Mouse (Mus musculus) MEL (cell line): ENCODE data around the gene Hes2. TPM values are rescaled to one million over a fixed set of nuclear protein-coding genes. Genes with fewer than 3 reads are reported as not detected.

Experiments used
- DNase-seq: peaks from one replicate; pipeline ENCODE4 v3.0.0; 2011; ENCODE audit warnings: low read depth, low spot score
- H3K27ac ChIP-seq: 2 replicates; pipeline ENCODE4 v1.5.1; 2012; ENCODE audit warnings: low read depth, mild to moderate bottlenecking, control low read depth, low read length, moderate library complexity; ENCODE audit not compliant: control insufficient read depth
- H3K27me3 ChIP-seq, 2 experiments: fragments of 150-350 bp in 1 of 2; sonication (generic) in 1 of 2; 2 replicates each; pipeline ENCODE4 v1.6.1; 2012; ENCODE audit warnings: low read length in 2 of 2, mild to moderate bottlenecking in 2 of 2, improper control_type of control experiment in 1 of 2, moderate library complexity in 1 of 2; ENCODE audit not compliant: insufficient read depth in 2 of 2, control insufficient read depth in 1 of 2
- H3K36me3 ChIP-seq, 2 experiments: 2 replicates each; pipeline ENCODE4 v1.6.1; 2012 to 2014; ENCODE audit warnings: low read length in 2 of 2, improper control_type of control experiment in 1 of 2, inconsistent platforms in 1 of 2, mild to moderate bottlenecking in 1 of 2; ENCODE audit not compliant: insufficient read depth in 2 of 2, control insufficient read depth in 1 of 2
- H3K4me1 ChIP-seq, 2 experiments: fragments of 150-350 bp in 1 of 2; sonication (generic) in 1 of 2; 2 replicates each; pipeline ENCODE4 v1.6.1; 2012; ENCODE audit warnings: low read length in 2 of 2, improper control_type of control experiment in 1 of 2, mild to moderate bottlenecking in 1 of 2; ENCODE audit not compliant: insufficient read depth in 2 of 2, control insufficient read depth in 1 of 2
- H3K4me3 ChIP-seq, 2 experiments: fragments of 150-350 bp in 1 of 2; sonication (generic) in 1 of 2; 2 replicates each; pipeline ENCODE4 v1.5.1; 2012; ENCODE audit warnings: low read depth in 2 of 2, low read length in 2 of 2, mild to moderate bottlenecking in 2 of 2, moderate library complexity in 2 of 2, control low read depth in 1 of 2, improper control_type of control experiment in 1 of 2; ENCODE audit not compliant: control insufficient read depth in 1 of 2, insufficient read depth in 1 of 2
- H3K79me2 ChIP-seq: 2 replicates; pipeline ENCODE4 v1.6.1; 2012; ENCODE audit warnings: mild to moderate bottlenecking, low read length, moderate library complexity; ENCODE audit not compliant: control insufficient read depth, poor library complexity, insufficient read depth
- H3K9ac ChIP-seq: 2 replicates; pipeline ENCODE4 v1.6.1; 2012; ENCODE audit warnings: low read depth, mild to moderate bottlenecking, control low read depth, low read length, moderate library complexity; ENCODE audit not compliant: control insufficient read depth, poor library complexity, severe bottlenecking
- H3K9me3 ChIP-seq: fragments of 150-350 bp; sonication (generic); replicated peaks from 2 replicates; pipeline ENCODE4 v1.6.1; 2012; ENCODE audit warnings: mild to moderate bottlenecking, low read length, improper control_type of control experiment, moderate library complexity; ENCODE audit not compliant: insufficient read depth
- BHLHE40 ChIP-seq: IDR thresholded peaks from 2 replicates; pipeline ENCODE4 v1.6.1; 2012; ENCODE audit warnings: low read depth, mild to moderate bottlenecking, inconsistent platforms, low read length, improper control_type of control experiment, borderline replicate concordance
- CHD1 ChIP-seq: IDR thresholded peaks from 2 replicates; pipeline ENCODE4 v1.6.1; 2012; ENCODE audit warnings: low read depth, mild to moderate bottlenecking, inconsistent platforms, low read length, improper control_type of control experiment
- CHD2 ChIP-seq: IDR thresholded peaks from 2 replicates; pipeline ENCODE4 v1.6.1; 2011; ENCODE audit warnings: low read length, improper control_type of control experiment
- E2F4 ChIP-seq: IDR thresholded peaks from 2 replicates; pipeline ENCODE4 v1.6.1; 2011; ENCODE audit warnings: low read depth, low read length, improper control_type of control experiment, borderline replicate concordance
- ETS1 ChIP-seq: IDR thresholded peaks from 2 replicates; pipeline ENCODE4 v1.6.1; 2012; ENCODE audit warnings: low read depth, mild to moderate bottlenecking, inconsistent platforms, low read length, improper control_type of control experiment, moderate library complexity
- GATA1 ChIP-seq: IDR thresholded peaks from 2 replicates; pipeline ENCODE4 v1.6.1; 2011; ENCODE audit warnings: low read depth, low read length, improper control_type of control experiment
- HCFC1 ChIP-seq: IDR thresholded peaks from 2 replicates; pipeline ENCODE4 v1.6.1; 2012; ENCODE audit warnings: low read depth, mild to moderate bottlenecking, inconsistent platforms, low read length, improper control_type of control experiment, moderate library complexity
- JUND ChIP-seq: IDR thresholded peaks from 2 replicates; pipeline ENCODE4 v1.6.1; 2011; ENCODE audit warnings: low read depth, mild to moderate bottlenecking, improper control_type of control experiment, low read length
- MAFK ChIP-seq: IDR thresholded peaks from 2 replicates; pipeline ENCODE4 v1.6.1; 2011; ENCODE audit warnings: low read depth, mild to moderate bottlenecking, low read length, improper control_type of control experiment, borderline replicate concordance
- MAZ ChIP-seq: IDR thresholded peaks from 2 replicates; pipeline ENCODE4 v1.6.1; 2012; ENCODE audit warnings: low read depth, mild to moderate bottlenecking, inconsistent platforms, low read length, improper control_type of control experiment
- MEF2A ChIP-seq: IDR thresholded peaks from 2 replicates; pipeline ENCODE4 v1.6.1; 2014; ENCODE audit warnings: low read depth, mild to moderate bottlenecking, inconsistent platforms, low read length, improper control_type of control experiment; ENCODE audit not compliant: poor library complexity, insufficient replicate concordance, severe bottlenecking; ENCODE audit errors: extremely low read depth
- MXI1 ChIP-seq: IDR thresholded peaks from 2 replicates; pipeline ENCODE4 v1.6.1; 2011; ENCODE audit warnings: mild to moderate bottlenecking, low read depth, low read length, improper control_type of control experiment
- MYC ChIP-seq: IDR thresholded peaks from 2 replicates; pipeline ENCODE4 v1.6.1; 2011; ENCODE audit warnings: low read depth, mild to moderate bottlenecking, low read length, improper control_type of control experiment, moderate library complexity
- NRF1 ChIP-seq: IDR thresholded peaks from 2 replicates; pipeline ENCODE4 v1.6.1; 2014; ENCODE audit warnings: low read depth, mild to moderate bottlenecking, inconsistent platforms, low read length, improper control_type of control experiment, moderate library complexity; ENCODE audit not compliant: poor library complexity, insufficient read depth, severe bottlenecking
- POLR2A ChIP-seq, 2 experiments: IDR thresholded peaks; 2 replicates each; pipeline ENCODE4 v1.6.1; 2011 to 2012; ENCODE audit warnings: low read length in 2 of 2, mild to moderate bottlenecking in 2 of 2, control low read depth in 1 of 2, improper control_type of control experiment in 1 of 2, low read depth in 1 of 2, moderate library complexity in 1 of 2; ENCODE audit not compliant: control insufficient read depth in 1 of 2, insufficient read depth in 1 of 2, poor library complexity in 1 of 2
- POLR2AphosphoS2 ChIP-seq: IDR thresholded peaks from 2 replicates; pipeline ENCODE4 v1.6.1; 2011; ENCODE audit warnings: low read length, improper control_type of control experiment
- RAD21 ChIP-seq: IDR thresholded peaks from 2 replicates; pipeline ENCODE4 v1.6.1; 2011; ENCODE audit warnings: mild to moderate bottlenecking, low read depth, low read length, improper control_type of control experiment
- RCOR1 ChIP-seq: IDR thresholded peaks from 2 replicates; pipeline ENCODE4 v1.6.1; 2012; ENCODE audit warnings: low read depth, mild to moderate bottlenecking, inconsistent platforms, low read length, improper control_type of control experiment
- SIN3A ChIP-seq: IDR thresholded peaks from 2 replicates; pipeline ENCODE4 v1.6.1; 2012; ENCODE audit warnings: low read length, improper control_type of control experiment, inconsistent platforms
- SMC3 ChIP-seq: IDR thresholded peaks from 2 replicates; pipeline ENCODE4 v1.6.1; 2011; ENCODE audit warnings: low read depth, low read length, improper control_type of control experiment
- TCF12 ChIP-seq: IDR thresholded peaks from 2 replicates; pipeline ENCODE4 v1.6.1; 2014; ENCODE audit warnings: low read depth, mild to moderate bottlenecking, inconsistent platforms, low read length, improper control_type of control experiment, moderate library complexity
- USF2 ChIP-seq, 2 experiments: IDR thresholded peaks; 2 replicates each; pipeline ENCODE4 v1.6.1; 2011 to 2012; ENCODE audit warnings: improper control_type of control experiment in 2 of 2, low read length in 2 of 2, borderline replicate concordance in 1 of 2, inconsistent platforms in 1 of 2, low read depth in 1 of 2, mild to moderate bottlenecking in 1 of 2; ENCODE audit not compliant: insufficient read depth in 1 of 2
- ZC3H11A ChIP-seq: IDR thresholded peaks from 2 replicates; pipeline ENCODE4 v1.6.1; 2012; ENCODE audit warnings: low read depth, mild to moderate bottlenecking, inconsistent platforms, low read length, improper control_type of control experiment
- ZNF384 ChIP-seq: IDR thresholded peaks from 2 replicates; pipeline ENCODE4 v1.6.1; 2012; ENCODE audit warnings: low read depth, mild to moderate bottlenecking, inconsistent platforms, low read length, improper control_type of control experiment
- polyA plus RNA-seq, 2 experiments: library from polyadenylated mRNA; stranded (reverse) in 1 of 2; unstranded in 1 of 2; fragments of >175 nt in 1 of 2; fragments of >200 nt in 1 of 2; gene quantifications; 2 replicates each; pipeline versions ENCODE4 v1.2.1 to v1.2.4; 2012; ENCODE audit warnings: low replicate concordance in 2 of 2, low read depth in 1 of 2; ENCODE audit not compliant: insufficient read length in 2 of 2, insufficient read depth in 1 of 2, missing spikeins in 1 of 2
- total RNA-seq: library from RNA; depleted of rRNA; stranded (reverse); fragments of 300-350 nt; gene quantifications from 2 replicates; pipeline ENCODE4 v1.2.3, GENCODE M21; 2012

Gene Hes2
- total and polyA plus RNA-seq, 3 experiments, result 0.28 TPM; not detected in 2

DNA sequence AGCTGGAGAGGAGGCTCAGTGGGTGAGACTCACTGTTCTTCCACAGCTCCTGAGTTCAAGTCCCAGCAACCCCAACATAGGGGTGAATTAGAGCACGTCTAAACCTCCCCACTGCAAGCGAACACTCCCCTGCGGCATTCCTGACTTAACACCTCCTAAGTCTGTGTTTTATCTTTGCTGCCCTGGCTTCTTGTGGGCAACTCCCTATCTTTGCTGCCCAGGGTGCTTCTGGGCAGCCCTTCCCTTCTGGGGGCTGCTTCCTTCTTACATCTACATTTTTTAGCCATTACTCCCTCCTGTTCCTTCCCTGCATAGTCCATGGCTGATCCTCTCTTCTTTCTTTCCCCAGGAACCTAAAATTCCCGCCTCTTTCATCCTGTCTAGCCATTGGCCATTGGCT lies 48.0 kb upstream of the Hes2 start (continued):
- TF ChIP-seq USF2 (IDR thresholded peaks at IDR 0.05; ENCODE audit: borderline replicate concordance in 1 of 2, insufficient read depth in 1 of 2, low read depth in 1 of 2, low read length in 2 of 2) (no peak), MYC (no peak), TCF12 (peak; percentile 78), E2F4 (no peak), MEF2A (no peak), GATA1 (peak; percentile 64; the same call in 1 of the 2 replicates), ETS1 (no peak), RCOR1 (peak; percentile 44; the same call in 1 of the 2 replicates), ZC3H11A (no peak), CHD2 (no peak)

DNA sequence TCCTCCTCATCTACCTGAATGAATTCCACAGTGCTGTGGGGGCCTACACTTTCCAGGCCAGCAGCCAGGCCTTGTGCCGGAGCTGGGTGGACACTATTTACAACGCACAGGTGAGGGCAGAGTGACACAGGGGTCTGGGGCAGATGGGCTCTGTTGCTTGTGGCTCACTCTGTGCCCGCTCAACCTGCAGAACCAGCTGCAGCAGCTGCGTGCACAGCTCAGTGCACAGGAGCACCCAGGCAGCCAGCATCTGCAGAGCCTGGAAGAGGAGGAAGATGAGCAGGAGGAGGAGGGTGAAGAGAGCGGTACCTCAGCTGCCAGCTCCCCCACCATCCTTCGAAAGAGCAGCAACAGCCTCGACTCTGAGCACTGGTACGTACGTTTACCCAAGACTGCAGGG lies 46.3 kb upstream of the Hes2 start:
- H3K79me2 ChIP-seq, result no peaks in the 10 kb centered on the region
- no peak overlapping the region for H3K9ac ChIP-seq
- no peak overlapping the region for H3K27ac ChIP-seq
- no peaks in the 10 kb centered on the region for H3K9me3 ChIP-seq
- no peak for DNase-seq
- H3K27me3 ChIP-seq, result no peaks in the 10 kb centered on the region
- peaks cover 7 to 9% of the 10 kb centered on the region in 2 experiments for H3K4me1 ChIP-seq
- H3K4me3 ChIP-seq, result no peak overlapping the region
- TF ChIP-seq SIN3A, result no peak
- no peak for TF ChIP-seq BHLHE40
- no peak for TF ChIP-seq GATA1
- TF ChIP-seq MYC, result no peak
- no peak for TF ChIP-seq TCF12
- TF ChIP-seq RAD21, result no peak
- H3K36me3 ChIP-seq, result peaks cover 0 to 10% of the 10 kb centered on the region in 2 experiments; a peak in 3 of 4 replicates

- Histone ChIP-seq H3K79me2 (no peaks in the 10 kb centered on the region), H3K9me3 (no peaks in the 10 kb centered on the region), H3K27ac (no peak overlapping the region), H3K9ac (no peak overlapping the region), H3K4me3 (no peak overlapping the region), H3K27me3 (no peaks in the 10 kb centered on the region), H3K36me3 (peaks cover 0 to 10% of the 10 kb centered on the region in 2 experiments; a peak in 3 of 4 replicates), H3K4me1 (peaks cover 7 to 9% of the 10 kb centered on the region in 2 experiments)
- TF ChIP-seq MAZ (no peak), NRF1 (no peak), MXI1 (no peak), POLR2A (IDR thresholded peaks at IDR 0.05; ENCODE audit: control insufficient read depth in 1 of 2, insufficient read depth in 1 of 2, low read depth in 1 of 2, low read length in 2 of 2, poor library complexity in 1 of 2) (no peak), POLR2AphosphoS2 (no peak), E2F4 (no peak), CHD1 (no peak), MAFK (no peak), SMC3 (no peak), BHLHE40 (no peak), TCF12 (no peak), HCFC1 (no peak), ZC3H11A (no peak), CHD2 (no peak), ZNF384 (no peak), RAD21 (no peak), JUND (no peak), USF2 (IDR thresholded peaks at IDR 0.05; ENCODE audit: borderline replicate concordance in 1 of 2, insufficient read depth in 1 of 2, low read depth in 1 of 2, low read length in 2 of 2) (no peak), MEF2A (no peak)
- no peak for DNase-seq
Observed at GRCm38 (mm10) chr4:152114080-152114479, 44.6 kb upstream of the Hes2 start.
